Mouse (Mus musculus) E14TG2a.4 (cell line): ENCODE measurements around the gene Ehd1.
"Not testable (repeated sequence)": the region's sequence is repeated elsewhere in the genome, so short reads cannot be mapped to it uniquely, and the experiment has no call there.

ENCODE experiments used
- H3K27me3 ChIP-seq: 2 replicates; pipeline ENCODE4 v1.6.1; 2014; ENCODE audit warnings: low read length, control low read depth; ENCODE audit not compliant: insufficient read depth
- H3K36me3 ChIP-seq: 2 replicates; pipeline ENCODE4 v1.6.1; 2014; ENCODE audit warnings: low read length, control low read depth; ENCODE audit not compliant: insufficient read depth
- H3K4me1 ChIP-seq: replicated peaks from 2 replicates; pipeline ENCODE4 v1.6.1; 2014; ENCODE audit warnings: low read depth, low read length, control low read depth
- H3K4me3 ChIP-seq: replicated peaks from 2 replicates; pipeline ENCODE4 v1.5.1; 2014; ENCODE audit warnings: mild to moderate bottlenecking, low read length
- H3K9me3 ChIP-seq: 2 replicates; pipeline ENCODE4 v1.6.1; 2014; ENCODE audit warnings: low read length, control low read depth
- CTCF ChIP-seq: conservative IDR thresholded peaks from 2 replicates; pipeline ENCODE4 v1.5.1; 2014; ENCODE audit warnings: low read length
- NANOG ChIP-seq: IDR thresholded peaks from 2 replicates; pipeline ENCODE4 v1.6.1; 2014; ENCODE audit warnings: borderline replicate concordance, low read length, mixed read lengths
- POU5F1 ChIP-seq: IDR thresholded peaks from 2 replicates; pipeline ENCODE4 v1.6.1; 2014; ENCODE audit warnings: low read length, borderline replicate concordance

Gene Ehd1

DNA sequence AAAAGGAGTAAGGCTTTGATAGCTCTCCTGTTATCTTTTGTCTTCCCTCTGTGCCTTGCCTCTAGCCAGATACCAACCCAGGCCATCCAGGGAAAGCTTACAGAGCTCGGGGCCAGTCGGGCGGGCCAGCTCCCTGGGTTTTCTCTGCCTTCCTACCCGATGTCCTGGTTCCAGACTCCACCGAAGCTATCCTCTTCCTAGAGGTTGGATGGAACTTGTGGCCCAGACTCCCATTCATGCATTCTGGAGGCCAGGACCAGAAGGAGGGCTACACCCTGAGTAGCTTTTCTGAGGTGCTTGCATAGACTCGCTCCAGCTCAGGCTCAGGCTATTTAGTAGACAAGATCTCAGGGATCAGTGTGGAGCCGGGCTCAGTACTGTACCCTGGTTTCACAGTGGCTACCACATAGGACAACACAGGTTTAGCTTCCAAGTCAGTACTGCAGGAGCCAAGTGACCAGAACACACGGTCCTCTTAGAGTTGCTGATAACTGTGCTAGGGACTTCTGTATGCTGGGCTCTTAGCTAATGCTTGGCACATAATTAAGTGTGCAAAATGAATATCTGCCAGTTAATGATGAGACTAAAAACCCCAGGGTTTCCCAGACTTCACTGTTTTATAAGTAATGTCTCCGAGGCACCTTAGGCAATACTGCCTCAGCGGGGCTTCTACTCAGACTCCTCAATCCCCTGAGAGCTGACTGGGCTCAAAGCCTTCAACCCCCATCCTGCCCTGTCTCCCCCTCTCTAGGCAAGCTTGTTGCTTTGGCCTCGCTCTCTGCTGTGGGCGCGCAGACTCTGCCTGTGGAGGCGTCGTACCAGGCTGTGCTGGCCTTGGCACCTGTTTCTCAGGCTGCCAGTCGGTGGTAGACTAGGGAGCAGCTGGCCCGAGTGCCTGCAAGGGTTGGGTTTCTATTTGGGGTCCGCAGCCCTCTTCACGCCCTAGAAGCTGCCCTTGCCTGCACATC lies 10.2 kb downstream of the Ehd1 start:
- H3K36me3 ChIP-seq: peaks cover 94% of the 10 kb centered on the region

DNA sequence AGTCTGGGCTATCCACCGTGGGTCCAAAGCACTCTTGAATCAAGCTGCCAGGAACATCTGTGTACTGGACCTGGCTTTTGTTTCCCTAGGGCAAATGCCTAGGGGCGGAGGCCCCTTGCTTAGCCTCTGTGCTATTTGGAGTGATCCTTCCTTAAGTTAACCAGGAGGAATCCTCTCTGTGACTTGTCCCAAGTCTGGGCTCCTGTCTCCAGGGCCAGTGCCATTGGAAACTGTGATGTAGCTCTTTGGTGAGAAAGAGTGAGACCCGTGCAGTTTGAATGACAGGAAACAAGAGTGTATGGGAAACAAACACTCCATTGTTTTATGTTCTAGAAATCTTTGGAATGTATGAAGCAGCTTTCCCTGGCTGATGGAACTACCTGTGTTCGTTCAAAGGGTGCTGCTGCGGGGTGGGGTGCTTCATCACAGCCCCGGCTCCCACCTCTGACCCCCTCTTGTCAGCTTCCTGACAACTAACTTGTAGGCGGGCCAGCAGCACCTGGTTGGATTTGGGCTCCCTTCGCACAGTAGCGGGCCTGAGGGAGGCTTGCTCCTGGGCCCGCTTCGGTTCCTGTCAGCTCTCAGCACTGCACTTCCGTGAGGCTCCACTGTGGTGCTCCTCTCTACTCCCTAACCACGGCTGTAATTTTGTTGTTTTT lies 11.8 kb downstream of the Ehd1 start:
- H3K4me3 ChIP-seq: peak overlapping the region; percentile 29; the same call in 1 of the 2 replicates
- no peak for TF ChIP-seq POU5F1
- no peak for TF ChIP-seq NANOG
- no peak for TF ChIP-seq CTCF
- H3K27me3 ChIP-seq: no peaks in the 10 kb centered on the region
- H3K36me3 ChIP-seq: peaks cover 93% of the 10 kb centered on the region
- H3K4me1 ChIP-seq: peaks cover 95% of the 10 kb centered on the region
- no peaks in the 10 kb centered on the region for H3K9me3 ChIP-seq

More for the DNA sequence above, 10.2 kb downstream of the Ehd1 start:
- TF ChIP-seq CTCF (no peak), NANOG (no peak), POU5F1 (no peak)
- 0 out of 2 replicates have a peak overlapping the region, but pooled peaks have one; percentile 11 for H3K4me3 ChIP-seq
- H3K27me3 ChIP-seq: no peaks in the 10 kb centered on the region
- H3K9me3 ChIP-seq: no peaks in the 10 kb centered on the region
- H3K4me1 ChIP-seq: peaks cover 96% of the 10 kb centered on the region

DNA sequence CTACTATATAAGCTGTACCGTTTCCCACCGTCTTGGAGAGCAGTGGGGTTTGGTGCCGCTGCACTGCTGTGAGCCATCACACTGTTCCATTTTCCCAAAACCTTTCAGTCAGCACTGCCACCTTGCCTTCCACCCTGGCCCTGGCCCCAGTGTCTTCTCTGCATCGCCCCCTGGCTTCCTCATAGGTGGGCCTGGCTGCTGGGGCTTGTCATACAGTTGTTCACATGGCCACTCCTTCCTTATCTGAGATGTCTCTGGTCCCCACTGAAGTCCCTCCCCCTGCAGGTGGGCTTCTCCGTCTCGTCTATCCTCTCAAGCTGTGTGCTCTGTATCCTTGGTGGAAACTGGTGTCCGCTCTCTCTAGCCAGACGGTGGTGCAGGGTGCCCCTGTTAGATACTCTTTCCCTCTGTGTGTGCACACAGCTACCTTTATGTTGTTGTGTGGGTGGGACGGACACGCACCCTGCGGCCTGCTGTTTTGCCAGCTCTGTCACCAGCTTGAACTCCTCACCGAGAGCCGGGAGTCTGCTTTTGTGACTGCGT lies 13.2 kb downstream of the Ehd1 start:
- Histone ChIP-seq H3K4me1 (peaks cover 94% of the 10 kb centered on the region), H3K9me3 (no peaks in the 10 kb centered on the region), H3K4me3 (peak overlapping the region; percentile 29; the same call in 1 of the 2 replicates), H3K36me3 (peaks cover 93% of the 10 kb centered on the region), H3K27me3 (no peaks in the 10 kb centered on the region)
- TF ChIP-seq CTCF (no peak), NANOG (no peak), POU5F1 (no peak)

- not testable (repeated sequence) for H3K9me3 ChIP-seq, H3K4me3 ChIP-seq, H3K27me3 ChIP-seq
- Histone ChIP-seq H3K4me1 (peaks cover 94% of the 10 kb centered on the region), H3K36me3 (peaks cover 93% of the 10 kb centered on the region)
These were observed 14.2 kb downstream of the Ehd1 start for GRCm38 (mm10) chr19:6290720-6291116.

DNA sequence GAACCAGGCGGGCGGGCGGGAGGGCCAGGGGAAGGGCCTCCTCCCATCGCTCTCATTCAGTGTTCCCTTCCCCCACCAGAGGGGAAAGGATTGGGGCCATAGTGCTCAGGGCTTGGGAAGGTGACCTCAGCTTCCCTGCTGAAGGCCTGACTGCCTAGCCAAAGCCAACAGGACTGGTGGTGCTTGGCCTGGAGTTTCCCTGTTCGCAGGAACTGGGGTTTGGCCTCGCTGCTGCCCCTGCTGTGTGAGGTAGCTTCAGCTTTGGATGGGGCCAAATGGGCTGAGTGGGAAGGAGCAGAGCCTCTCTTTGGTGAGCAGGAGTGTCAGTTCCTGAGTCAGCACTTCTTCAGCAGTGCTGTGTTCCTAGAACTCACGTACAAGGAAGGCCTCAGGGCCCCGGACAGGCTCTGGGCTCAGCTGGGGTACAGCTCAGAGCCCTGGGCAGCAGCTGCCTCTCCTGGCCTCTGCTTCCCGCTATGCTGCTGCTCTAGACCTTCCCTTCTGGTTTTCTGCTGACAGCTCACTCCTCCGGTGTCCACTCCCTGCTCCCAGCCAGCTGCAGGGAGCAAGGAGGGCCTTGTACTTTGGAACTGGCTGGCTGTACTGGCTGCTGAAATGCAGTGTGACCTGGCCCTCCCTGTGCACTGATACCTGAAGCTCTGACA lies 14.7 kb downstream of the Ehd1 start:
- Histone ChIP-seq H3K4me3 (peak overlapping the region; percentile 46), H3K27me3 (no peaks in the 10 kb centered on the region), H3K9me3 (no peaks in the 10 kb centered on the region), H3K36me3 (peaks cover 93% of the 10 kb centered on the region), H3K4me1 (peaks cover 94% of the 10 kb centered on the region)
- TF ChIP-seq POU5F1: no peak
- no peak for TF ChIP-seq NANOG
- TF ChIP-seq CTCF: no peak

DNA sequence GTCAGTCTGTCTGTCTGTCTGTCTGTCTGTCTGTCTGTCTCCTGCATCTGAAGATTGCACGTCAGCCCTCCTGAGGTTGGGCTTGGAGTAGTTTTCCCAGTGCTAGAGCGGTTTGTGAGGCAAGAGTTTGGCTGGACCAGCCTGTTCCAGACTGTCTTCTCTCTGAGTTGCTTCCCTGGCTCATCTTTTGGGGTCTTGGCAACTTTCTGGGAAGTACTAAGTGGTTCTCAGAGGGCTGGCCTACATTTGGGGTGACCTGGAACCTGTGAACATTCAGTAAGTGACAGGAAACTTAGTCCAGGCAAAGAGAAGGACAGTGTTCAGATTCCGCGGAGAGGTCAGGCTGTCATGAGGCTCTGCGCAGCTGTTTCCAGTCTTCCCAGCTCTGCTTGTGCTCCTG lies 15.7 kb downstream of the Ehd1 start:
- peaks cover 93% of the 10 kb centered on the region for H3K36me3 ChIP-seq
- no peaks in the 10 kb centered on the region for H3K27me3 ChIP-seq
- no peaks in the 10 kb centered on the region for H3K9me3 ChIP-seq
- peaks cover 94% of the 10 kb centered on the region for H3K4me1 ChIP-seq
- TF ChIP-seq CTCF (no peak), POU5F1 (no peak), NANOG (no peak)
- H3K4me3 ChIP-seq: no peak overlapping the region

DNA sequence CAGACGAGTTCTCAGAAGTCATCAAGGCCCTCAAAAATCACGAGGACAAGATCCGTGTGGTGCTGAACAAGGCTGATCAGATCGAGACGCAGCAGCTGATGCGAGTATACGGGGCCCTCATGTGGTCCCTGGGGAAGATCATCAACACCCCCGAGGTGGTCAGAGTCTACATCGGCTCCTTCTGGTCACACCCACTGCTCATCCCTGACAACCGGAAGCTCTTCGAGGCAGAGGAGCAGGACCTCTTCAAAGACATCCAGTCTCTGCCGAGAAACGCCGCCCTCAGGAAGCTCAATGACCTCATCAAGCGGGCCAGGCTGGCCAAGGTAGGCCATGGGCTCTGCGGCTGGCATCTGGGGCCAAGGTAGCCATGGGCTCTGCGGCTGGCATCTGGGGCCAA lies 17.8 kb downstream of the Ehd1 start:
- H3K4me3 ChIP-seq: 0 out of 2 replicates have a peak overlapping the region, but pooled peaks have one; percentile 13
- no peak for TF ChIP-seq POU5F1
- no peaks in the 10 kb centered on the region for H3K9me3 ChIP-seq
- H3K27me3 ChIP-seq: no peaks in the 10 kb centered on the region
- peaks cover 95% of the 10 kb centered on the region for H3K4me1 ChIP-seq
- H3K36me3 ChIP-seq: peaks cover 93% of the 10 kb centered on the region
